Mouse (Mus musculus) 3T3-L1 (cell line): Measurements from ENCODE around the gene Smim24.
A peak's percentile ranks its signal among the peaks of the same experiment; 100 is the strongest.

Experiments used
- DNase-seq: peaks from one replicate; pipeline ENCODE4 v3.0.0-alpha.2; 2015; ENCODE audit warnings: low read depth, low spot score

Gene Smim24

DNA sequence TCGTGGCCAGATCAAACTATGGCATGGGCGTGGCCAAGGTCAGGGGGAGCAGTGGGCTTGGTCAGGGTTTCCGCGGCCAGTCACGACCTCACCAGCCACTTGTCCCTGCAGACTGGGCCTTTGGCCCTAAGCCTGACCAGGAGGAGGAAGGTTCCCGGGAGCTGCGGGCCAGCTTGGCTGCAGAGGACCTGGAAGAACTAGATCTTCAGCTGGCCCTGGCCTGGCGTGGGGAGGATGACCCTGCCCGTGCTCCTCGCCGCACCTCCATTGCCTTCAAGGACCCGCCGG is 2.2 kb upstream of the Smim24 start:
- DNase-seq: no peak

DNA sequence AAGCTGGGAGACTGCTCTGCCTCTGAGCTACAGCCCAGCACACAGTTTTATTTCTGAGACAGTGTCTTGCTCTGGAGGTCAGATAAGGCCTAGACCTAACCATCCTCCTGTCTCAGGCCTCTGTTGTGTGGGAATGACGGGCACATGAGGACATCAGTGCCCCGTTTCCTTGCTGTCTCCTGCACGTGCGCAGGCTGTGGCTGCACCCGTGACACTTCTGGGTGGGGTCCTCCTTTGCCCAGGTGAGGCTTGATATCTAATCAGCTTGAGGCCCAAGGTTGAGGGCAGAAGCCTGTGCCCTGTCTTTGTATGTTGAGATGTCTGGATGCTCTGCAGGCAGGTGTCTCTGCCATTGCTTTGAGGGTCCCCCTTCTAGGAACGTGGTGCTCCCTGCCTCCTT is 581 bp upstream of the Smim24 start:
- DNase-seq: no peak

DNA sequence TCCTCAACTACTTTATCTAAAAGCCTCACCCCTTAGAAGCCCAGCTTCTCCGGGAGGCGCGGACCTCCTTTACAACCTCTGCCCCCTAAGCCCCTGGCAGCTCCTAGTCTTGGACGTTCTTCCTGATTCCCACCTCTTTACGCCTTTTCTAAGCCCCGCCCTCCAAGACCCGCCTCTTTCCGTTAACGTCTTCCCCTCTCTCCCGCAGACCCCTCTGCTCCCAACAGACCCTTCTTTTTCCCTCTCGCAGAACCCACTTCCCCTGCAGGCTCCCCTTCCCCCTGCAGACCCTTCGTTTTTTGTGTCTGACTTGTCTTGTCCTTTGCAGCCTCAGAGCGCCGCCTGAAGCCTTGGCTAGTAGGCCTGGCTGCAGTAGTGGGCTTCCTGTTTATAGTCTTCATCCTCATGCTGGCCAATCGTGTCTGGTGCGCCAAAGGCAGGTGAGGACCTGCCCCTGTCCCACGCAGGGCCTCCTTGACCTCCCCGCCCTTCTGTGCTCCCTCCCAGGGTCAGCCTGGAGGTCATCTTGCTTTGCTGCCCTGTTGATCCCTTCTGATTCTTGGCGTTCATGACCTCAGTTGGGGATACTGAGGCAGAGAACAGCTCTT is 709 bp downstream of the Smim24 start:
- DNase-seq: no peak

DNA sequence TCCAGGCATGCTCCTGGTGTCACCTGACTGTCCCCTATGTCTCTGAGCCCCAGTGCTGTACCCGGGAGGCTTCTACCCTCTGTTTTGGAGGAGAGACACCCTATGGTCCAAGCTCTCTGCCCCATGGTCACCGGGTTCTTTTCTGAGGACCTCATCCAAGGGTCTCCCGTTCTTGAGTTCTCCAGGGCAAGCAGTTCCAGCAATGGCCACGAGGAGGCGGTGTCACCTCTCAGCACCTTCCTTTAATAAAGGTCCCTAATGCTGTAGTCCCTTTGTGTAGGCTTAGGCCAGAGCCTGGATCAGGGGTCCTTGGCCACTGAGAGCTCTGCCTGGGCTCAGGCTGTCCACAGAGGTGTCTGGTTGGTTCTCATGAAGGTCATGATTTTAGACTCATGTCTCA is 2.3 kb downstream of the Smim24 start:
- peak; percentile 76 for DNase-seq

DNA sequence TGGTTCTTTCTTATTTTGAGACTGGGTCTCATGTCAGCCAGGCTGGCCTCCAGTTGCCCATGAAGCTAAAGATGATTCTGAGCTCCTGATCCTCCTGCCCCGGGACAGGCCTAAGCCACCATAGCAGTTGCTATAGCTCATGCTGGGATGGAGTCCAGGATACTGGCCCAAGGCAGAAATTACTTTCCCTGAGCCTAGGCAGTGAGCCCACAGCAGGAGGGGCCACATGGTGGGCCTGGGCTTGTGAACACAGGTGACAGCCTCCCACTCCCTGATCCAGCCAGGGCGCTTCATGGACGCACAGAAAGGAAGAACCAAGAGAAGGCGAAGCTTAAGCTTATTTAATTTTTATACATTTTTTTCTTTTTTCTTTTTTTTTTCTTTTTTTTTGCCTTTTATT is 3.0 kb downstream of the Smim24 start:
- DNase-seq: no peak

DNA sequence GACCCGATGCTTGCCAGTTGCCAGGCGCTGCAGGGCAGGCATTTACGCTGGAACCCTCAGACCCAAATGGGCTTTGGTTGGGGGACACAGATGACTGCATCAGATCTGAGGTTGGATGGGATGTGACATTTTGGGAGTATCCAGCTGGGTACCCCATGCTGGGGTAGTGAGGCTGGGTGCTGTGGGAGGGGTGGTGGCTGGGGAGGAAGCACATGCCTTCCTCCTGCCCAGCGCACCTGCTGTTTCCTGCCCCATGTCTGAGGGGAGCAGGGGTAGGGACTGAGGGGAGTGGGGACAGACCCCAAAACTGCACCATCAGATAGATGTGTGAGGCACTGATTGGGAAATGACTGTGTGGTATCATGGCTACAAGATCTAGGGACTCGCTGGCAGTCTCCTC is 3.9 kb downstream of the Smim24 start:
- no peak for DNase-seq

DNA sequence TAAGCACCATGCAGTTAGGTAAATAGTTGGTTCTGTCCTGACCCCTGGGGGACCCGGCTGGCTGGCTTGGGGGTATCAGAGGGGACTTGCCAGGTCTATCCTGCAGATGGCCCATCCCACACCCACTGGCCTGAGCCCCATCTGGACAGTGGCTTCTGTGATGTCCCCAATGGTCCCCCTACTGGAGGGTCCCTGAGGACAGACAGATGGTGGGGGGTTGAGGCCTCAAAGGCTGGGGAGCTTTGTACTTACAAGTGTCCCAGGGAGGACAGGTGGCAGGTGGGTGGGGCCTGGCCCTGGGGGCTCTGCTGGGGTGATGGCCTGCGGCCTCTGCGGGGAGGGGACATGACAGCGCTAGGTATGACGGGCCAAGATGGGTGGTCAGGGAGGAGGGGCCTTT is 6.4 kb downstream of the Smim24 start:
- no peak for DNase-seq

DNA sequence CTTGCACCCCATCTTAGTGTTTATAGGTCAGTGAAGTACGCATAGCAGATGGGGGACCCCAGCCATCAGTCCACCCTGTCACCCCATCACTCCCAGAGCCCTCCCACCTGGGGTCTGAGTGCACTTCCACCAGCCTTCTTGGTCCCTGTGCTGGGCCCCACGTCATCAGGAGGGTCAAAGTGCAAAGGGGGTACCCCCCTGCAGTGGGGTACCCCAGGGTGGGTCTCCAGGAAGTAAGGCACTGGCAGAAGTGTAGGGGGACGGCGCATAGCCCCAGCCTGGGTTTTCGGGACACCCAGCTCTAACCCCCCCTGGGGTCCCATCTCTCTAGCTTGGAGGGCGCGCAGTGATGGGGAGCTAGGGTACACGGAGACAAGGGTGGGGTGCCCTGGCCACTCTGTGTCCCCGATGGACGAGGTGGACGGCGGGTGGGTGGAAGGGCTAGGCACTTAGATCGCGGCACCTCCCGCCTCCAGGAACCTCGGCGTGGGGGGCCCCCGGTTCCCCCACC is 7.0 kb downstream of the Smim24 start:
- DNase-seq: no peak

DNA sequence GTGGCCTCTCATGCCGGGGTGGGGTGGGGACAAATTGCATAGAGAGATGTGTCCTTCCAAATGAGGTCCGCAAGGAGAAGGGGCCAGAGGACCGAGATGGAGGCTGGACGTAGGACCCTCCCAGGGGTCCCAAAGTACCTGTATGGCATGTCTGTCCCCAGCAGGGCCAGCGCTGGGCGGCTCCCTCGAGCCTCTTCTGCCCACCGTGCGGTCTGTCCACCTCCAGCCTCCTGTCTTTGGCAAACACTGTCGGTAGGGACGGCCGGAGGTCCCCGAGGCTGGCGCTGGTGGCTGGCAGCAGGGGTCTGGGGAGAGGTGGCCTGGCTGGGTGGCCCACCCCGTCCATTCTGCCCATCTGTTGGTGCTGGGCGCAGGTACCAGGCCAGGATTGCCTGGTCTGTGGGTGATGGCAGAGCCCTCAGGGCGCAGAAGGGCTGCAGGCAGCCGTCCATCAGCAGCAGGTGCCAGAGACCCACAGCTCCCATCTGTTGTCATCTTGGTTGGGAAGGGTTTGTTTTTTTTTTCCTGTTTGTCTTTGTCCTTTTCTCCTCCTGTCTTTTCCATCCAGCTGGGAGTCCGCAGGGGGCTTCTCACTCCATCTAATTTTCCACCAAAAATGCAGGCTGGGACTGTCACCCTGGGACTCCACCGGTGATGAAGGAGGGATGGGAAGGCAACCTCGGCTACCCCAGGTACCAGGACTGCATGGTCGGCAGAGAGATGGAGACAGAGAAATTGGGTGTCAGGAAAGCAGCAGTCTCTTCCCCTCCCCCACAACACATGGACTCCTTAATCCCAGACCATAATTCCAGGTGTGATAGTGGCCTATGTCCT is 7.7 kb downstream of the Smim24 start:
- no peak for DNase-seq

DNA sequence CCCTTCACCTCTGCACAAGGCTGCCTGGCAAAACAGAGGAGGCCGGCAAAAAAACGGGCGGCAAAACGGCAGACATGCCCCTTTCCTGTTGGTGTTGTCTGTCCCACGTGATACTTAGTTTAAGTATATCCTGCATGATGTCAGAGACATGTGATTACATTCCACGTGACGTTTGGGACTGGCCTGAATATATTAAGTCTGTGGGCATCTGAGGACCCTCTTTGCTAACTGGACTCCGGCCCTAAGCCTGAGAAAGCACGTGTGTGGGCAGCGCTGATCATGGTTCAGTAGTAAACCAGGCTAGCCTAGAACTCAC is 8.3 kb downstream of the Smim24 start:
- DNase-seq: no peak

DNA sequence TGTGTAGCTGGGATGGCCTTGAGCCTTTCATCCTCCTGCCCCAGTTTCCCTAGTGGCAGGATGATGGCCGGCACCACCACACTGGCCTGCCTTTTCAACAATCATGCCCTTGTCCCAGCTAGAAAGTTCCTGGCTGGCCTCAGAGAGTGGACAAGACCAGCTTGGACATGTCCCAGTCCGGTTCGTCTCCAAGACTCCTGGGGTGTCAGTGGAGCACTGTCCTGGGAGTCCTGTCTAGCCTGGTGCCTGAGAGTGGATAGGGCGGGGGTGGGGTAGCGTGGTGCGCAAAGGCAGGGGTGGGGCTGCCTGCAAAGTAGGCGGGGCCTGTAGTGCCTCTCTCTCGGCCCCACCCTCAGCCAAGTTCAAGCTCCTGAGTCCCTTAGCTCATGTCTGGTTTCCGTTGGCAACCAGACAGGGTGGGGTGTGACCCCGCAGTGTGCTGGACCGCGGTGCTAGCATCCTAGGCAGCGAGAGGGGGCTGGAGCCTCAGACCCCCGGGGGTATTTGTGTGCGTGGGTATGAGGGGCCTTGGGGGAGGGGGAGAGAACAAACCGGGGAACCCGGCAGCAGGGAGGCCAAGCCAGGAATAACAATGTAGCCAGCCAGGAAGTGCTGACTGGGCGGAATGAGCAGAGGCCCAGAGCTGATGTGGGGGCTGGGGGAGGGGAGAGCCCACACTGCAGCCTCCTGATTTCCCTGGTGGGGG is 8.8 kb downstream of the Smim24 start:
- DNase-seq: peak; percentile 57

DNA sequence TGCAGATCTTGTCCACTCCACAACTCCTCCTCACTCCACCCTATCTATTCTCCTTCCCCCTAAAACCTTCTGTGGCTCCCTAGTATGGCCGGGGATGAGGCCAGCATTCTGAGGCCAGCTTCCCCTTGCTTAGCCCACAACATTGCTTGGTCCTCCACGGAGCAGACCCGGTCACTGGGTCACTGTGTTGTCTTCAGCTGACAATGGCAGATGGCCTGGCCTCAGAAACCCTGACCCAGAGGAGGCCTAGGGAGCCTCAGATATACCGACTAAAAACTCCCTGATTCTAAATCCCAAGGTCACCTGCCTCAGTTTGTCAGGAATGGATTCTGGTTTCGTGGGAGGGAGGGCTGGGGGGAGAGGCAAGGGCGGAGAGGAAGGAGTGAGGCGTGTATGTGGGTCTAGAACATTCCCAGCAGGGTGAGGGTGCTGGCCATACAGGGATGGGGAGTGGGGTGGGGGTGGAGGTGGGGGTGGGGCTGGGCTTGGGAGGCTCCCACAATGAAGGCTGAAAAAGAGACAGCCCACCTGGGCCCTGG is 9.4 kb downstream of the Smim24 start:
- no peak for DNase-seq

DNA sequence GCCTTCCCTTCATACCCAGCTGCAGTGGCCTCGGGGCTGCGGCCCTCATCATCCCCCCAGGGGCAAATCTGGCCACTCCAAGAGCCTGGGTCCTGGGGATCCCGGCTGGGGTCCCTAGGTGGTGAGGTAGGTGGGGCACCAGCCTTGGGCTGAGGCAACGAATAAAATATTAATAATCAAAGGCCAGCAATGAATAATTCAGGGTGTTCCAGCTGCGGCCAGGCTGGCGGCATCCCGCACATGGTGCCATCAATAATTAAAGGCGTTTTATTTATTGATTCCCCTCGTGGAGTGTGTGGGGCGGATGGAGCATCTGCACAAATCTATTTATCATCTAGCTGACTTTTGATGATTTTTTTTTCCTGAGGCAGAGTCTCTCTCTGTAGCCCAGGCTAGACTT is 10.7 kb downstream of the Smim24 start:
- DNase-seq: no peak

DNA sequence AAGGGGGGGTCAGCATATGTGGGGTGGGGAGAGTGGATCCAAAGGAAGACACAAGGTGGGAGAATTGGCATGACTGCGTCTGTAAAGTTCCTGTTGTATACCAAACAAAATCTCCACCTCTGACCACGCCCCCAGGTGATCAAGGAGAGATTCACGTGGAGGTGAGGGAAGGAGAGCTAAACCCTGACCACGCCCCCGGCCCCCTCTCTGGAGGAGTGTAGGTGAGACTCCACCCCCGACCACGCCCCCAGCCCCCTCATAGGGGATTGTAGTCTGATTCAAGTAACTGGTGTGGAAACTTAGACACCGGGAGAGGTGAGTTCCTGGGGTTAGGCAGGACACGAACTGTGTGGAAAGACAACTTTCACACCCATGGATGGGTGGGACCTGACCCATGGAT is 11.2 kb downstream of the Smim24 start:
- DNase-seq: no peak

DNA sequence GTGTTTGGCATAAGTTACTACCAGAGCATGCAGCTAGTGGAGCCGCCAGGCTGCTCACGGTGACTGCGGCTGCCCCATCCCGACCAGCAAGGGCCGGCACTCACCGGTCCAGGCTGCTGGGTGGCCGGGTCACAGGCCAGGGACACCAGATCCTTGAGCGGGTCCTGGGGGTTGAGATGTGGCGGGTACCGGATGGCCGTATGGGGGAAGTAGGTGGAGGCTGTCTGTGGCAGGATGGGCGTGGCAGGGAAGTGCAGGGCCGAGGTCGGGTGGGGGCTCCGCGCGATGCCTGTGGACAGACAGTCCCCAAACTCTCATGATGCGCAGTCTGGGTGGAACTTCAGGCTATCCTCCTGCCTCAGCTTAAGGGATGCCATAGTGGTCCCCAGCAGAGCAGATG is 11.9 kb downstream of the Smim24 start:
- DNase-seq: no peak

DNA sequence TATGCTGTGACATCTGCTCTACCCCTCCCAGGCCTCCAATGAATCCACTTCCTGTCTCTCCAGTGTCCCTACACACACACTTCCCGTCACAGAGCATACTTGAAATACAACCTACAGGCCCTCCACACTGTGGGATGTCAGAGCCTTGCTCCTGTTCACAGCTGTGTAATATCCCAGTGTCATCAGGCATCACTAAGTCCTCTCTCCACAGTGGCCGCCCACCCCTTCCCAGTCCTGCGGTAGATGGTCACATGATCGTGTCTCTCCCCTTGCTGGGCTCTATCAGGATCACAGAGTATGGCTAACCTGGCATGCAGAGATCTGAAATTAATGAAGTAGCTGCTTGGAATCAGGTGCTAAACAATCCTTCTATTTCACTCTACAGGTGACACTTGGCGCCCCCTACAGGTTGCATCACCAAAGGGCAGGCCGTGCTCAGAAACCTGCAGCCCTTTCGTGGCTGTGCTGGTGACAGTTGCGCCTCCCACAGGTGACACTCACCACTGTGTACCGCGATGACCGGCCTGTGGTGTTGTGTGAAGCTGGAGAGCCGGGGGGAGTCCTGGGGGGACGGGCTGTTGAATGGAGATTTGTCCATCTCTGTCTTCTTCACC is 12.8 kb downstream of the Smim24 start:
- peak; percentile 57 for DNase-seq

DNA sequence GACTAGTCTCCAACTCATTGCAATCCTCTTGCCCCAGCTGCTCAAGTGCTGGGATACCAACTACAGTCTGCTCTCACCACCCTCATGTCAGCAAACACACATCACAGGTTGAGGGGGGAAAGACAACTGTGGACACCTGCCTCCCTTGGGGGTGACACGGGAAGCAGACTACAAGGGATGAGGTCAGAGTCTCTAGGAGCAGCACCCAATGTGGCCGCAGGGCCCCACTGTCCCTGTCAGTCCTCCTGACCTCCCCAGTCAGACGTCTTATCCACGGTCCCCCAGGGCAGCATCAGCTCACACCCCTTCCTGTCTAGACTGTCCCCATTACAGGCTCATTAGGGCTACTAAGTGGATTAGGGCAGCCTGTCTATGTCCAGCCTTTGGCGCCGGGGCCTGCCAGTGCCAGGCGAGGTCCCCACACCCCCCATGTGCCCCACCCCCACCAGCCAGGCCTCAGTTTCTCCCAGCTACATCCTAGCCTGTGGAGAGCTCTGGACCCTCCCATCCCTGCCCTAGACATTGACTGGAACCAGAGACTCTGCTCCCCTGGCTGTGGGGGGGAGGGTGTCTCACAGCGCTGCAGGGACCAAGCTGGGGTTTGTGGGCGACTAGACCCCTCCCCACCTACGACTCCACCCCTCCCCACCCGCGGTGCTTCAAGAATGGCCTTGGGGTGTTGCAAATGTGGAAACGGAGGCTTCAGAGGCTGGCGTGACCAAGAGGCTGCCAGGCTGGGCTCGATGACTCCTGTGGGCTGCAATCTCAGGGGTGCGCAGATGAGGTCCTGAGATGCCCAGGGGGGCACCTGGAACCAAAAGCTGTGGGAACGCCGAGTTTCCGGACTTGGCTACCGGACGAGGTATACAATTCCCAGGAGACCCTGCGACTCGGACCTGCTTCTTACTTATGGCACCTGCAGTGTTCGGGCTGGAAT is 13.9 kb downstream of the Smim24 start:
- DNase-seq: no peak

DNA sequence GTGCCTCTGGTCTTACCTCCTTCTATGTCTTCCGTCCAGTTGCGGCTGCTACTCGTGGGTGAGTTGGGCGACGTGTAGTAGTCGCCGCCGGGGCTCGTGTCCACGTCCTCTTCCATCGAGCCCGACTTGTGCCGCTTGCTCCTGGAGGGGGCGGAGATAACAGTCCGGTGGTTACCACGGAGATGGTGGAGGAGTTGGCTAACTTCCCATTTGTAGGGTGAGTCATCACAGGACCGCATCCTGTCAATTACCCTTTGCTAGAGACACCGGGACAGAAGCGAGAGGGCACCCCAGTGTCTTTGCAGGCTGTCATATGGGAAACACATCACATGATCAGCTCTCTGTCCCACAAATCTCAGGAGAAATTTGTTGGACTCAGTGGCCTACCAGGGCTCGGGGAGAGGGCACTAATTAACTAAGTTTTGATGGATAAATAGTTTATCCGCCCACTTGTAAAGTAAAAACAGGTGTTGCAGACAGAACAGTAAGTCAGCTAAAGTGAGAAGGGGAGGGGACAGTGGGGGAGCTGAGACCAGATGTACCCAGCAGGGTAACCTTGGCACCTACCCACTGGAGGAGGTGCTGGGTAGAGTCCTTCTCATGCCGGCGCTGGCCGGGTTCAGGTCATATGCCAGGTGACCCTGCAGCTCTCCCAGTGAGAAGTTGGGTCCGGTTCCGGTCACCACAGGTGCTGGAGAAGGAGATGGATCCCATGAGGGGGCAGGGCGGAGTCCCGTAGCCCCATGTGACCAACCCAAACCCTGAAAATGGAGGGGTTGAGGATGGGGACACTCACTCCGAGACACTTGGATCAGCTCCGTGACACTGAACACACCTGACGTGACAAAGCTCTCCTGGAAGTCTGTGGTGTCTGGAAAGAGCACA is 14.9 kb downstream of the Smim24 start:
- peak; percentile 98 for DNase-seq

DNA sequence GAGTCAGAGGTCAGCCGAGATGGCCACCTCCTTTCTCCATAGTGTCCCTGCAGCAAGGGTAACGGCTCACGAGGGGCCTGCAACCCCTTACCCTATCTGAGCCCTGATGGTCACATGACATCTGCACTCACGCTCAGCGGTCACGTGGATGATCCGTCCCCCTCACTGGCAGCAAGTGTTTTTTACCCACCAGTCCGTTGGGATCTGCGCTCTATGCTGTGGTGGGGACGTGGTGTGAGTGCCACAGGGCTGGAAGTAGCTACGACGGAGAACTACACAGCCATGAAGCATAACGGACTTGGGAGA is 15.5 kb downstream of the Smim24 start:
- DNase-seq: no peak

DNA sequence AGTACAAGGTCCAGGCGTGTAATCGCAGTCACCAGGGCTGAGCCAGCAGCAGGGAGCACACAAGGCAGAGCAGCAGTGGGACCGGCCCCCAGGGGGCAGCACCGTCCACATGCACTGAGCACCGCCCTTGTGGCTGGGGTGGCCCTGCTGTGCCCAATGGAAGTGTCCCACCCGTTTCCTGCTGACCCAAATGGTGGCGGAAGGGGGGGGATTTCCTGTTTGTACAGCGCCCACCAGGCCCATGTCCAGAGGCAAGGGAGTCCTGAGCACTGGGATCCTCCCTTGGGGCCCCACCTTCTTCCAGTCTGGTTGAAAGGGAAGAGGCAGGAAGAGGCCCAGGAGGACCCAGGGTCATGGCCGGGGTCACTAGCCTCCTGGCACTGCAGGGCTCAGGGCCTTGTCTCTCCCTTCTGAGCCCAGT is 16.0 kb downstream of the Smim24 start:
- DNase-seq: peak; percentile 70
